Mouse (Mus musculus) gastrocnemius, adult 18-20 months (tissue): ENCODE data around the gene Gtf2i. TPM values are rescaled to one million over a fixed set of nuclear protein-coding genes. Genes with fewer than 3 reads are reported as not detected.
"Not testable (repeated sequence)": the region's sequence is repeated elsewhere in the genome, so short reads cannot be mapped to it uniquely, and the experiment has no call there.

ENCODE experiments used
- DNase-seq: peaks from one replicate; pipeline ENCODE4 v3.0.0; 2021; ENCODE audit warnings: low spot score
- long read RNA-seq, 2 experiments: library from polyadenylated mRNA; stranded (forward); transcript quantifications; one replicate each; pipeline ENCODE4 v2.0.0; 2021
- total RNA-seq, 2 experiments: library from RNA; stranded (reverse); gene quantifications; 2 replicates each; pipeline ENCODE4 v1.2.3; 2021

Gene Gtf2i
- total RNA-seq, result 100 to 1,000 TPM; 102 to 112 TPM
- long read RNA-seq, experiment 1, full-length matches to known transcripts, result 32 of 161 reads
- long read RNA-seq, experiment 1, partial matches to known transcripts, result 52 of 161 reads
- long read RNA-seq, experiment 1, other reads (novel, unspliced or antisense), result 77 of 161 reads
- long read RNA-seq, experiment 2, full-length matches to known transcripts, result 24 of 138 reads
- long read RNA-seq, experiment 2, partial matches to known transcripts, result 42 of 138 reads
- long read RNA-seq, experiment 2, other reads (novel, unspliced or antisense), result 72 of 138 reads

- DNase-seq, result peak; percentile 95
Observed at GRCm38 (mm10) chr5:134314688-134315622, at the start of gene Gtf2i. Gene Gtf2i (minus strand): TSS chr5:134314760.

DNA sequence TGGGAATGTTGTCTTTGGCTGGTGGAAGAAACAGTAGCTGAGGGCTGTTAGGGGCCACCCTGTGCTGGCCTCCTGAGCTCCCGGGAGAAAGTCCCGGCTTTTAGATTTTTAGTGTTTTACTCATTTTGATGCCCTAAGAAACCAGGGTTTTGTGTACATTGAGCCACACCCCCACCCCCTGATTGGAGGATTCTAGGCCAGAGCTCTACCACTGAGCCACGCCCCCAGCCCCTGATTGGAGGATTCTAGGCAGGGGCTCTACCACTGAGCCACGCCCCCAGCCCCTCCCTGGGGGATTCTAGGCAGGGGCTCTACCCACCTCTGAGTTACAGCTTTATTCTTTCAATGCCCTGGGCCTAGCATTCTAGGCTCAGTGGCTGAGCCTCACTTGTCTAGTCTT is 44.5 kb upstream of the Gtf2i start:
- DNase-seq, result no peak

DNA sequence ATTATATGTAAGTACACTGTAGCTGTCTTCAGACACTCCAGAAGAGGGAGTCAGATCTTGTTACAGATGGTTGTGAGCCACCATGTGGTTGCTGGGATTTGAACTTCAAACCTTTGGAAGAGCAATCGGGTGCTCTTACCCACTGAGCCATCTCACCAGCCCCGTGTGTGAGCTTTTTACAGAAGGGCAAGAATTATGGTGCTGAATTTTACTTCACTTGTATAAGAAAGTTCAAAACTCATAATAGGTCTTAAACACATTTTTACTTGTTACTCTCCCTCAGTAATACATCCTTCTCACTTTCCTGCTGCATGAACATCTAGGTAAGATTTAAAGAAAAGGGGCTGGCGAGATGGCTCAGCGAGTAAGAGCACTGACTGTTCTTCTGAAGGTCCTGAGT is 40.8 kb upstream of the Gtf2i start:
- DNase-seq, result not testable (repeated sequence)

DNA sequence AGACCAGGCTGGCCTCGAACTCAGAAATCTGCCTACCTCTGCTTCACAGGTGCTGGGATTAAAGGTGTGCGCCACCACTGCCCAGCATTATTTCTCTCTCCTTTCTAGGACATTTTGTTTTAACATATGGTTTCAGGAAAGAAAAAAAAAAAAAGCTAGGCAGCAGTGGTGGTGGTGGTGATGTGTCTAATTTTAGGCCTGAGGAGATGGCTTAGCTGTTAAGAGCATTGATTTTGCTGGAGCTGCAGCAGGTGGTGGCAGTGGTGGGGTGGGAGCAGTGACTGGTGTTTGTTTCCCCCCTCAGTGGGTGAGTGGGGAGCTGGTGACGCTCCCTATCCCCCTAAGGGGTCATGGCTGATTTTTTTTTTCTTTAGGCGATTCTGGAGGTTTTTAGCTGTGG is 38.6 kb upstream of the Gtf2i start:
- DNase-seq, result no peak

GRCm38 (mm10) chr5:134352527-134353001 is 38.0 kb upstream of the Gtf2i start:
- DNase-seq, result no peak

DNA sequence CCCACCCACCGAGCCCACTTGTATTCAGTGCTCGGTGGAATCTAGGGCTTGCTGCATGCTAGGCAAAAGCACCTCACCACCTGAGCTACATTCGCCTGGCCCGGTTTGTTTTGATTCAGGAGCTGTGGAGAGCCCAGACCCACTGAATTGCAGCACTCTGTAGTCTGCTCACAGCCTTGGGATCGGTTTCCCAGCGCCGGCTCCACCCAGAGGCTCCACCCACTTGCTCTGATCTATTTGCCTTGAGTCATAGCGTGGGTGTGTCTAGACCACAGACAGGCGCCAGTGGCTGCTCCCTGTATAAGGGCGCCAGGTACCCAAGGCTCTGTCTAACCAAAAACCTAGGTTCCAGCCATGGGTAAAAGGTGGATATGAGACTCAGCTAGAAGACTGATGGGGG is 36.1 kb upstream of the Gtf2i start:
- DNase-seq, result peak; percentile 70

GRCm38 (mm10) chr5:134347066-134347465 is 32.5 kb upstream of the Gtf2i start:
- DNase-seq, result no peak

DNA sequence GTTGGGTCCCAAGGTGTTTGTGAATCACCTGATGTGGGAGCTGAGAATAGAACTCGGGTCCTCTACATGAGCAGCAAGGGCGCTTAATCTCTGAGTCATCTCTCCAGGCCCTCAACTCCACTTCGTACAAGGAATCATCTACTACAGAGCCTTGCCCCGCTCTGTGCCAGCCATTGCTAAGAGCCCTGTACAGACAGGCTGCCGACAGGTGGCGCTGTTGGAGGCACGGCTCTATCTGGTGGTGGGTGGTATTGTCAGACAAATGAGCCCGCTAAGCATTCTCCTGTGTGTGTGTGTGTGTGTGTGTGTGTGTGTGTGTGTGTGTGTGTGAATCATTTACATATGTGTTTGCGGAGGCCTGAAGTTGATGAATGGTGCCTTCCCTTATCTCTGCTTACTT is 30.9 kb upstream of the Gtf2i start:
- DNase-seq, result no peak

GRCm38 (mm10) chr5:134344076-134344475 is 29.5 kb upstream of the Gtf2i start:
- no peak for DNase-seq

DNA sequence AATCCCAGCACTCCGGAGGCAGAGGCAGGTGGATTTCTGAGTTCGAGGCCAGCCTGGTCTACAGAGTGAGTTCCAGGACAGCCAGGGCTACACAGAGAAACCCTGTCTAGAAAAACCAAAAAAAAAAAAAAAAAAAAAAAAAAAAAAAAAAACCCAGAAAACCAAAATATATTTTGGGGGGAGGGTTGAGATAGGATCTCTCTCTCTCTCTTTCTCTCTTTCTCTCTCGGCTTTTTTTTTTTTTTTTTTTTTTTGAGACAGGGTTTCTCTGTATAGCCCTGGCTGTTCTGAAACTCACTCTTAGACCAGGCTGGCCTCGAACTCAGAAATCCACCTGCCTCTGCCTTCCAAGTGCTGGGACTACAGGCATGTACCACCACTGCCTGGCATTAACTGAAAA is 29.0 kb upstream of the Gtf2i start:
- not testable (repeated sequence) for DNase-seq

- DNase-seq, result no peak
Observed at GRCm38 (mm10) chr5:134342503-134343205, 28.1 kb upstream of the Gtf2i start.

DNA sequence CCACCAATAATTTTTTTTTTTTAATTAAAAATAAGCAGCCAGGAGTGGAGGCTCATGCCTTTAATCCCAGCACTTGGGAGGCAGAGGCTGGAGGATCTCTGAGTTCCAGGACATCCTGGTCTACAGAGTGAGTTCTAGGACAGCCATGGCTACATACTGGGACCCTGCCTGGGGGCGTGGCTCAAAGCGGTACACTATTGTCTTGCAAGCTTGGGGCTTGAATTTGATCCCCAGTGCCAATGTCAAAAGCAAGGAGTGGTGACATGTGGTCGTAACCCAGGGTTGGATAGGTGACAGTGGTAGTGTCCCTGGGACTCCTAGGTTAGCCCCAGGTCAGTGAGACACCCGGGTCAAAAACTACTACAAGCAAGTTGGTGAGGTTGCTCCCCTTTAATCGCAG is 27.2 kb upstream of the Gtf2i start:
- no peak for DNase-seq

- no peak for DNase-seq
Observed at GRCm38 (mm10) chr5:134341321-134341720, 26.8 kb upstream of the Gtf2i start.

- no peak for DNase-seq
Observed at GRCm38 (mm10) chr5:134340101-134340522, 25.6 kb upstream of the Gtf2i start.

DNA sequence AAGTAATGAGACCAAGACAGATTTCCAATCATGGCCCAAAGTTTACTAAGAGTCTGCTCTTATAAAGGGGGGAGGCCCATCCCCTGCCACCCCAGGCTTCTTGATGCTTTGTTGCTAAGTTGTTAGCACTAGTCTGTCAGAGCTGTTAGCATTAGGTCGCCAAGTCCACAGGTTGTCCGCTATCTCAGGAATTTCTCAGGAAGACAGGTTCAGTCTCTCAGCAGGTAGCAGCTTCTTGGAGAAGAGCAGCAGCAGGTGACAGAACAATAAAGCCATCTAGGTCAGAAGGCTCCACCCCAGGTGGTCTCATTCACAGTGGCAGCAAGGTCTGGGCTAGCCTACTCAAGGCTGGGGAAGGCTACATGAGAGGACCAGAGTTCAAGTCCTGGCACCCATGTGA is 22.5 kb upstream of the Gtf2i start:
- not testable (repeated sequence) for DNase-seq

GRCm38 (mm10) chr5:134332743-134333142 is 18.2 kb upstream of the Gtf2i start:
- DNase-seq, result no peak

DNA sequence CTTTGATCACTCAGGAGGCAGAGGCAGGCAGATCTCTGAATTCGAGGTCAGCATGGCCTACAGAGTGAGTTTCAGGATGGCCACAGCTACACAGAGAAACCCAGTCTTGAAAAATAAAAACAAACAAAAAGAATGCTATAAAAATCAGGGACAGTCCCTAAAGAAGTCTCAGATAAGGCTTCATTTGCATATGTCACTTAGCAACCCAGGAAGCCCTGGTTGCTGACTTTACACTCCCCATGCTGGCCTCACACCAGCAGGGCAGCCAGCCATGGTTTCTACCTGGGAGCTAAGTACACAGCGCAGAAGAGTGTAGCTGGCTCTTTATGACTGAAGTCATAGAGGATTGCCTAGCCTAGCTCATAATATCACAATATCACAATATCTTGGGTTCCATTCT is 15.5 kb upstream of the Gtf2i start:
- no peak for DNase-seq

DNA sequence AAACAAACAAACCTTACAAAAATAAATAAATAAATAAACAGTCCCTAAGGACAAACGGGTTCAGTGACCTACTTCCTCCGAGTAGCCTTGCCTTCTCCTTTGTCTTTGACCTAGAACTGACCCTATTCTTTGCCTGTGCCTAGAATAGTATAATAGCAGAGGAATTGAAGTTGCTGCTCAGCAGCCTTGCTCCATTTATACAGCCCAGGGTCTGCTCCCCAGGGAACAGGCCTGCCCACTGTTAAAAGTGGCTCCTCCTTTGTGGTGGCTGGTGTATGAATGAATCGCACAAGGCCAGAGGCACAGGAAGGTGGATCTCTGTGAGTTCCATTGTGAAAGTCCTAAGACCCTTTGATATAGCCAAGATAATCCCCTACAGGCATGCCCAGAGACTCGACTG is 14.8 kb upstream of the Gtf2i start:
- no peak for DNase-seq

GRCm38 (mm10) chr5:134328482-134329001 is 14.0 kb upstream of the Gtf2i start:
- DNase-seq, result no peak

DNA sequence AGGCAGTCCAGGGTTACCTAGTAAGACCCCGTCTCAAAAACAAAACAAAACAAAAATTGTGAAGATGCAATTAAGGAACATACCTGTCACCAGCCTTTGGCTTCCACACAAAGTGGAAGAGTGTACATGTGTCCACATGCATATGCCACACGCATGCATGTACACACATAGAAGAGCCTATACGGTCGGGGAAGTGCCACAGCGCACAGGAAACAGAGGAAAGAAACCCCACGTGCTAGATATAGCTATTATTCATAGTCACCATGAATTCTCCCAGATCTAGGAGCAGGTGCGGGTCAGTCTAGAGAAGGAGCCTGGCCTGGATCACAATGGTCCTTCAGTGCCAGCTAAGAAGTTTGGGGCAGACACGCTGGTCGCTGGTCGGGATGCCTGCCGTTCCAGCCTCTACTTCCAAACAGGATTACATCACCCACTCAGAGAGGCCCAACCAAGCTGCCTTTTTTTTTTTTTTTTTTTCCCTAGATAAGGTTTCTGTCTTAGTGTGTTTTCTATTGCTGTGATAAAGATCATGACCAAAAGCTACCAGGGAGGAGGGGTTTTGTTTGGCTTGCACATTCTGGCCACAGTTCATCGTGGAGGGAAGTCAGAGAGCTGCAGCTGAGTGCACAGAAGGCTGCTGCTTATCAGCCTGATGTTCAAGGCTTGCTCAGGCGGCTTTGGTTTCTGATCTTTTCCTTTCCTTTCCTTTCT is 11.5 kb upstream of the Gtf2i start:
- no peak for DNase-seq

DNA sequence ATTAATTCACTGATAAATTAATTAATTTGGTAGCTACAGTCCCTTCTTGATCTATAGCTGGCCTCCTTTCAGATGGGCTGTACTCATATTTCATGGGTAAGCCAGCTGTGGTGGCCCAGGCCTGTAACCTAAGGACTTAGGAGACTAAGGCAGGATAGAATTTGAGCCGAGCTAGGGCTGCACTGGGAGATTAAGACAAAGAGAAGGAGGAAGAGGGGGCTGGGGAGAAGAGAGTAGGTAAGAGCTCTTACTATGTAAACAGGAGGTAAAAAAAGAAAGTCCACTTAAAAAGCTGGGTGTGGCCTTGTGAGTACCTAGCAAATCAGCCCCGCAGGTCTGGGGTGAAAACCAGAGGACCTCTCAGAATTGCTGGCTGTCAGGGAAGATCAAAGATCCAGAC is 9.3 kb upstream of the Gtf2i start:
- no peak for DNase-seq
